Mouse (Mus musculus) thymus, postnatal 25 days (tissue): ENCODE measurements at regions not wholly inside any gene's neighbourhood (a gene's known extent, or its start where the extent isn't known, plus 50 kb on each side); places are given as distances from the start of the nearest gene placed in this dataset.
"Not testable (repeated sequence)": the region's sequence is repeated elsewhere in the genome, so short reads cannot be mapped to it uniquely, and the experiment has no call there.

Experiments
- DNase-seq: peaks from one replicate; pipeline ENCODE4 v3.0.0; 2022

DNA sequence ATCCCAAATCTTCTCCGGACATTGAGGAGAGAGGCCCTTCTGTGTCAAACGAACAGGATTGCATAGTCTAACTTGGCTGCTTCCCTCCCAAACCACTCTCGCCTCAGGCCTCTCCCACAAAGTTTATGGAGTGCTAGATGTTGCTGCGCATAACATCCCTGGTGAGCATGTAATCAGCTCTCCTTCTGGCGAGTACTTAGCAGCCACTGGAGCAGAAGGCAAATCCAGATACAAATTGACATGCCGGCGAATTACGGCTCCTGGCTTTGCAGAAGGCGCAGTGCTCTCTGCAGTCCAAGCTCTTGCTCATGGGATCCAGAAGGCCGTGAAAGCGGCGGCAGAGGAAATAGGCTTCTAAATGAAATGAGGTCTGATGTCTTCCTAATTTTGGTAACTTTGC lies 338.2 kb upstream of the Gm6657 start:
- no peak for DNase-seq

DNA sequence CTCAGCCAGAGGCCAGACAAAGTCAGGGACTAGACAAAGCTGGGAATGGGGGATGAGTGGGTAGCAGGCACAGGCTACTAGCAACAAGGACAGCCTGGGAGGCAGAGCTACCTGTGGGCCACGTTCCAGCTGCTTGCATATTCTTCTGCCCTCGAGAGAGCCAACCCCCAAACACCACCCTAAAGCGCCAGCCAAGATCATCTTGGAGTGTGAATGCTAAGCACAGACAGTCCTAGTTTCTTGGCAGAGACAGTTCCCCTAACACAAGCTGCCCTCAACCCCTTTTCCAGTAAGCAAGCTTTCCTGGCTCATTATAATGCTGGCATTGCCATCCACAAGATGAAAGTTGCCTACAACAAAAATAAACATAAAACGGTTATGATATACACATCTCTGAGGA lies 336.8 kb upstream of the Gm6657 start:
- DNase-seq, result no peak

DNA sequence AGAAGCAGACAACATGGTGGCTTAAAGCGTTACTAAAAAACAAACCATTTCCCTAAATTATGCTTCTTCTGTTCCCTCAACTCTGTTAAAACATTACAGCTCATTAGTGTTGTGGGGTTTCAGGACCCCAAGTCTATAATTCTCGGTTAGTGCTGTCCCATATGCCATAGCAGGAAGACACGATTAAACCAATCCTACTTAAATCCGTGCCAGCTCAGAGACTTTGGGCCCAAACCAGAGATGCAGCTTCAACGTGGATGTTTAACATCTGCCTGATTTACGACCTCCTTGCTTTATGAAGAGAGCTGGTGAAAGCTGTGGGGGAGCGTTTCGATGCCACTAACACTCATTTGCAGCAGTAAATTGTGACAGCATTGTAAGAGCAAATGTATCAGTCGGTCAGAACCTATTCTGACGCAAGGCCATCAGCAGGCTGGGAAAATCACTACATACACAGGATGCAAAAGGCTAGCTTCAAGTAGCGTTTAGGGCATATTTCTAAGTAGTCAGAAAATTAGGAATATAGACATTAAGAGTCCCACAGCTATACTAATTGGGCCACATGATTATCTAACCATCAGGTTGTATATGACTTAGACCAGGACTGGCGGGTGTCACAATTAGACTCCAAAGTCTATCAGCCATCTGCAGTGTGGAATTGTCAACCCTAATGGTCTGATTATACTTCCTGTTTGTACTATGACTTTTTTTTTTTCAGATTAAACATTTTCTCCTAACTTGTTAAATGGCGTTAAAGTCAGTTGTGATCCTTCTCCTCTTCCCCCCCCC lies 333.1 kb upstream of the Gm6657 start:
- no peak for DNase-seq

- no peak for DNase-seq
These were observed 326.0 kb upstream of the Gm6657 start for GRCm38 (mm10) chr12:77867947-77868495.

DNA sequence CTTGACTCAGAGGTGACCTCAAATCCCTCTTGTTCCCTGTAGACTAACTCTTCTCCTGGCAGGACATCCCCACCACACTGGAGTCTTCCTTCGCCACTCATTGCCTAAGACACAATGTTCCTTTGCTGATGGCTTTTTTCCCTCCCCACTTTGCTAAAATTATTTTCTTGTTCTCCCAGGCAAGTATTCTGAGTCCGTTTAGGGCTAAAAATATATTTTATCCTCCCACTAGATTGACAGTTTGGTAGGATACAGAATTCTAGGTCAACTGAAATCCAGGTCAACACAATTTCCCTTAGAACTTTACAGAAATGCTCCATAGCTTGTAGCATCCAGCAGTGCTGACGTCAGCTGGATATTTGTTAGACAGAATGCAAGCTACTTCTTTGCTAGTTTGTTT lies 324.7 kb upstream of the Gm6657 start:
- DNase-seq, result no peak

- no peak for DNase-seq
These were observed 306.7 kb upstream of the Gm6657 start for GRCm38 (mm10) chr12:77887335-77887734.

- DNase-seq, result no peak
These were observed 302.6 kb upstream of the Gm6657 start for GRCm38 (mm10) chr12:77891452-77891851.

DNA sequence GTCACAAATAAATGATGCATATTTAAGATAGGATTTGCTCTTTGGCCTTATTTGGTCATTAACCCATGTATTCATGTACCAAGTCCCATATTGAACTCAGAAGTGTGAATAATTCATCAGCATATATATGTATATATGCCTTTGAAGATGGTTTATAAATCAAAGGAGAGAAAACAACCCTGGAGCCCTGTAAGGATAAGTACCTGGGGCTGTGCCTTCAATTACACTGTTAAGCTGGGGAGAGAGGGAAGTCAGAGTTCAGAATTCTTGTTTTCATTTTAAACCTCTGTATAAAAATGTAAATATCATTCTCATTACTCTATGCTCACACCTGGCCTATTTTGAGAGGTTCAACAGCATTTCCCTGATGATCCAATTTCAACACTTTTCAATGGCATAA lies 299.8 kb upstream of the Gm6657 start:
- DNase-seq, result no peak

GRCm38 (mm10) chr12:77895508-77895907 lies 298.5 kb upstream of the Gm6657 start:
- no peak for DNase-seq

DNA sequence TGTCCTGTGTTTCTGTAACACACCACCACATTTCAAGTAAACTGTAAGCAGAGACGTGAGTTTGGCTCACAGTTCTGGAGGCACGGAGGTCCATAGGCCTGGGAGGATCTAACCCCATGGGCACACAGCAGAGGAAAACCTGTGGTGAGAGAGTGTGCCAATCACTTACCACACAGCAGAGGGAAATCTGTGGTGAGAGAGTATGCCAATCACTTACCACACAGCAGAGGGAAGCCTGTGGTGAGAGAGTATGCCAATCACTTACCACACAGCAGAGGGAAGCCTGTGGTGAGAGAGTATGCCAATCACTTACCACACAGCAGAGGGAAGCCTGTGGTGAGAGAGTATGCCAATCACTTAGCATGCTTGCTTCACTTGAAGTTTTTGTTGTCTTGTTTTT lies 295.1 kb upstream of the Gm6657 start:
- DNase-seq, result not testable (repeated sequence)

DNA sequence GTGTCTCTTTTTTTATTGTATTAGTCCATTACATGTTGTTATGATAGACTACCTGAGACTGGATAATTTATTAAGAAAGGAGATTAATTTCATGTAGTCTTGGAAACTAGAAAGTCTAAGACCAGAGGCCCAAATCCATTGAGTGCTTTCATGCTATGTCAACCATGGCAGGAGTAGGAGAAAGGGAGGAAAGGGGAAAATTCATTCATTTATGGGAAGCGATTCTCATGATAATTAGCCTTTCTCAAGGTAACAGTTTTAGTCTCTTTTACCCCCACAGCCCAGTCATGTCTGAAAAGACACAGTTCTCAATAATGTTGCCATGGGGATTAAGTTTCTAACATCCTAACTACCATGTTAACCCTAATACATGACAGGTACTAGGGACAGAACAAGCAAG lies 292.8 kb upstream of the Gm6657 start:
- DNase-seq, result no peak

GRCm38 (mm10) chr12:77912863-77913554 lies 281.0 kb upstream of the Gm6657 start:
- DNase-seq, result no peak

DNA sequence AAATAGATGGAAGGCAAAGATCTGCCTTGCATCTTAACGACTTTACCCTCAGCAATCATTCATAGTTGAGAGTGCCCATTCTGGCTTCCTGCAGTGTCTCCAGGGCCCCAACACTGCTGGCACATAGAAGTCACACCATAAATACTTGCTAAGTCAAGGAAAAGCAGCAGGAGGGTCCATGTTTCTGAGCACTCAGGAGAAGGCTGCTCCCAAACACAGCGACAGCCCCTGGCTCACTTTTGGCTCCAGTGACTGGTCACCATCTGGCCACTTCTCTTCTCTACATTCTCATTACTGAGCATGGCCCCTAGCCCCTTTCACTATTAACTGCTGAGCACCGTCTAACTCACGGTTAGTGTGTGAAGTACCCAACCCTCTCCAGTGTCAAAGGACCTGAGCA lies 265.3 kb upstream of the Gm6657 start:
- DNase-seq, result no peak

- DNase-seq, result no peak
These were observed 264.5 kb upstream of the Gm6657 start for GRCm38 (mm10) chr12:77929571-77929970.

GRCm38 (mm10) chr12:77943960-77944359 lies 250.1 kb upstream of the Gm6657 start:
- no peak for DNase-seq

GRCm38 (mm10) chr12:77949474-77950017 lies 244.5 kb upstream of the Gm6657 start:
- DNase-seq, result peak; percentile 54

DNA sequence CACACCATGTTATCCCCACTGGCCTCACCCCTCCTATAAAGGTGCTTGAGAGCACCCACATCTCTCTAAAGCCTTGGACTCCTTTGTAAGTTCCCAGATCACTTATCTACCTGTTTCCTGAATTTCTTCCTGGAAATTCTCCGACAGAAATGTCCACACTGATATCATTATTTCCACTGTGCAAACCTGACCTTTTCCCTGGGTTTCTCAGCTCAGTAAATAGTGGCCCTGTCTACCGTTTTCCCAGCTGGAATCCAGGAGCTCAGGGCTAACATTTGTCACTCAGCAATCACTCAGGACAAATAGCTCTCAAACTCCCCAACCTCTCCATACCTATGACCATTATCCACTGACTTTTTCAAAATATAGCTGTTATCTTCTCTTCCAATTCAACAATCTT lies 241.6 kb upstream of the Gm6657 start:
- no peak for DNase-seq

- DNase-seq, result no peak
These were observed 231.4 kb upstream of the Gm6657 start for GRCm38 (mm10) chr12:77962631-77963030.

- DNase-seq, result no peak
These were observed 225.5 kb upstream of the Gm6657 start for GRCm38 (mm10) chr12:77968543-77968942.

- DNase-seq, result no peak
These were observed 224.0 kb upstream of the Gm6657 start for GRCm38 (mm10) chr12:77970026-77970425.

DNA sequence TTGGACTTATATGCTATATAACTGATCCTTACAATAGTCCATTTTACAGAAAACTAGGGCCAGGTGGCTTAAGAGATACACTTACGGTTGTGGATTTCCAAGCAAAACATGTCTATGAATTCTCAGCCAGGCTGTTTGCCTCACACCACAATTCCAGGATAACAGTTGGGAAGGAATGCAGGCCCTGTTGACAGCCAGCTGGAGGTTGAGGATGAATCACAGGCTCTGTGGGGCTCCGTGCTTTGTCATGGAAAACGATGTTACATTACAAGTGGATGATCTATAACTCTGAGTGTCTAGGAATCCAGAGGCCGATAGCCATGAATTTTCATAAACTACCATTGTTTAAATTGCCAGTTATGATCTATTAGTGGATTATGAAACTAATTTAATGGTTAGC lies 221.9 kb upstream of the Gm6657 start:
- DNase-seq, result no peak

DNA sequence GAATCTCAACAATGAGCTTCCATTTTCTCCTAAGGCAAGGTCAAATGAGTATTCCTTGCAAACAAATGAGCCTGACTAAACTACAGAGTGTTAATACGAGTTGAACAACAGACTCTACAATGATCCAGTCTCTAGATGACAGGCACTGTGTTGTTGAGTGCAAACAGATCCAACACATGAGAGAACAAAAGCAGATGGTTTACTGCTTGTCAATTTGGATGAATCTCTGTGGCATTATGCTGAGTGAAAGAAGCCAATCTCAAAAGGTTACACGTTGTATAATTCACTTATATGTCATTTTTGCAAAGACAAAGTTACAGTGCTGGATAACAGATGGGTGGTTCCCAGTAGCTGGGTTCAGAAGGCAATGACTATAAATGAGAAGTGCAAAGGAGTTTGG lies 217.1 kb upstream of the Gm6657 start:
- DNase-seq, result no peak

GRCm38 (mm10) chr12:77986738-77987137 lies 207.3 kb upstream of the Gm6657 start:
- DNase-seq, result no peak

GRCm38 (mm10) chr12:77989766-77990165 lies 204.3 kb upstream of the Gm6657 start:
- DNase-seq, result no peak
